Mouse (Mus musculus) midbrain, embryonic 12.5 days (tissue): ENCODE results near the gene Gcnt3. TPM values are rescaled to one million over a fixed set of nuclear protein-coding genes. Genes with fewer than 3 reads are reported as not detected.
A peak's percentile ranks its signal among the peaks of the same experiment; 100 is the strongest.

Experiments
- ATAC-seq: fragments of 200-750 bp; cut with Nextera tagmentation; 2 replicates; pipeline ENCODE4 v1.8.0; 2017; ENCODE audit warnings: low read depth, moderate TSS enrichment, moderate library complexity; ENCODE audit not compliant: low FRiP score
- H3K27ac ChIP-seq: fragments of 300-500 bp; sonication (generic); replicated peaks from 2 replicates; pipeline ENCODE4 v1.5.1; 2016; ENCODE audit warnings: mild to moderate bottlenecking
- H3K27me3 ChIP-seq: fragments of 300-500 bp; sonication (generic); 2 replicates; pipeline ENCODE4 v1.6.1; 2016; ENCODE audit warnings: mild to moderate bottlenecking
- H3K36me3 ChIP-seq: fragments of 300-500 bp; sonication (generic); 2 replicates; pipeline ENCODE4 v1.6.1; 2016
- H3K4me1 ChIP-seq: fragments of 300-500 bp; sonication (generic); 2 replicates; pipeline ENCODE4 v1.6.1; 2016
- H3K4me2 ChIP-seq: fragments of 300-500 bp; sonication (generic); replicated peaks from 2 replicates; pipeline ENCODE4 v1.6.1; 2016; ENCODE audit warnings: mild to moderate bottlenecking, moderate library complexity
- H3K4me3 ChIP-seq: fragments of 300-500 bp; sonication (generic); 2 replicates; pipeline ENCODE4 v1.5.1; 2016; ENCODE audit warnings: mild to moderate bottlenecking
- H3K9ac ChIP-seq: fragments of 300-500 bp; sonication (generic); replicated peaks from 2 replicates; pipeline ENCODE4 v1.6.1; 2016; ENCODE audit warnings: mild to moderate bottlenecking, moderate library complexity
- H3K9me3 ChIP-seq: fragments of 300-500 bp; sonication (generic); 2 replicates; pipeline ENCODE4 v1.6.1; 2016; ENCODE audit warnings: mild to moderate bottlenecking
- WGBS: fragments of 180-500 bp; shearing (Covaris S2); methylation state at CpG from one replicate; pipeline ENCODE4 v1.1.7; 2016; 5-methylcytosine and 5-hydroxymethylcytosine counted together
- polyA plus RNA-seq: library from polyadenylated mRNA; unstranded; fragments of >200 nt; fragmentation: Nextera tagmentation; extraction: Ambion mirVana; gene quantifications from 2 replicates; pipeline ENCODE4 v1.2.1, GENCODE M21; 2016

Gene Gcnt3
- polyA plus RNA-seq, 1 experiment from 2014 or later = not detected

GRCm38 (mm10) chr9:70015632-70016031, 22.3 kb downstream of the Gcnt3 start:
- Histone ChIP-seq H3K27me3 (no peaks in the 10 kb centered on the region), H3K9ac (no peak overlapping the region), H3K4me1 (peaks cover 10% of the 10 kb centered on the region), H3K4me3 (no peak overlapping the region), H3K27ac (no peak overlapping the region), H3K36me3 (peaks cover 19% of the 10 kb centered on the region), H3K4me2 (no peak overlapping the region), H3K9me3 (no peaks in the 10 kb centered on the region)
- no peak for ATAC-seq
- WGBS = 98% methylated on average over 2 of the region's 2 CpGs

GRCm38 (mm10) chr9:70012408-70012901, 25.4 kb downstream of the Gcnt3 start, which contains the start of gene Gtf2a2:
Gene Gtf2a2, plus strand, starts transcription at chr9:70012550.
- 1% methylated on average over 49 of the region's 57 CpGs for WGBS
- H3K4me3 ChIP-seq = peak within 1 kb of the TSS; percentile 92
- H3K36me3 ChIP-seq = peaks cover 38% of the 10 kb centered on the region

GRCm38 (mm10) chr9:70011537-70012407, 26.1 kb downstream of the Gcnt3 start:
- H3K36me3 ChIP-seq = peaks cover 39% of the 10 kb centered on the region
- peaks cover 10% of the 10 kb centered on the region for H3K4me1 ChIP-seq
- no peaks in the 10 kb centered on the region for H3K9me3 ChIP-seq
- no peaks in the 10 kb centered on the region for H3K27me3 ChIP-seq
- ATAC-seq = peak; percentile 16; the same call in 1 of the 2 replicates
- peak overlapping the region; percentile 71 for H3K4me2 ChIP-seq
- peak overlapping the region; percentile 89 for H3K27ac ChIP-seq
- 64% methylated on average over 14 of the region's 14 CpGs for WGBS
- peak overlapping the region; percentile 92 for H3K4me3 ChIP-seq
- H3K9ac ChIP-seq = peak overlapping the region; percentile 93; the same call in 1 of the 2 replicates

More at GRCm38 (mm10) chr9:70012408-70012901, 25.4 kb downstream of the Gcnt3 start, which contains the start of gene Gtf2a2:
- Histone ChIP-seq H3K4me1 (peaks cover 10% of the 10 kb centered on the region), H3K27ac (peak within 1 kb of the TSS; percentile 89), H3K9ac (peak within 1 kb of the TSS; percentile 93), H3K9me3 (no peaks in the 10 kb centered on the region), H3K27me3 (no peaks in the 10 kb centered on the region), H3K4me2 (peak within 1 kb of the TSS; percentile 71)
- peak; percentile 99 for ATAC-seq

GRCm38 (mm10) chr9:70010781-70011473, 27.0 kb downstream of the Gcnt3 start:
- Histone ChIP-seq H3K9ac (no peak overlapping the region), H3K4me1 (peaks cover 10% of the 10 kb centered on the region), H3K27ac (no peak overlapping the region), H3K4me3 (no peak overlapping the region), H3K27me3 (no peaks in the 10 kb centered on the region), H3K9me3 (no peaks in the 10 kb centered on the region), H3K36me3 (peaks cover 38% of the 10 kb centered on the region), H3K4me2 (no peak overlapping the region)
- ATAC-seq = no peak
- 96% methylated on average over 5 of the region's 5 CpGs for WGBS

- H3K9me3 ChIP-seq = no peaks in the 10 kb centered on the region
- H3K27ac ChIP-seq = no peak overlapping the region
- H3K4me1 ChIP-seq = peaks cover 10% of the 10 kb centered on the region
- no peak overlapping the region for H3K4me3 ChIP-seq
- H3K36me3 ChIP-seq = peaks cover 41% of the 10 kb centered on the region
- H3K27me3 ChIP-seq = no peaks in the 10 kb centered on the region
- no peak for ATAC-seq
- 90% methylated on average over 8 of the region's 8 CpGs for WGBS
- no peak overlapping the region for H3K9ac ChIP-seq
- H3K4me2 ChIP-seq = no peak overlapping the region
These were observed 28.1 kb downstream of the Gcnt3 start for GRCm38 (mm10) chr9:70009754-70010304.

- no peak for ATAC-seq
- WGBS = 90% methylated on average over 14 of the region's 14 CpGs
These were observed 30.2 kb downstream of the Gcnt3 start for GRCm38 (mm10) chr9:70007506-70008248.

GRCm38 (mm10) chr9:70006984-70007383, 30.9 kb downstream of the Gcnt3 start:
- no peak for ATAC-seq
- no peak overlapping the region for H3K27ac ChIP-seq
- H3K36me3 ChIP-seq = peaks cover 68% of the 10 kb centered on the region
- H3K4me3 ChIP-seq = no peak overlapping the region
- no peaks in the 10 kb centered on the region for H3K9me3 ChIP-seq
- no peak overlapping the region for H3K4me2 ChIP-seq
- H3K9ac ChIP-seq = no peak overlapping the region
- no peaks in the 10 kb centered on the region for H3K27me3 ChIP-seq
- H3K4me1 ChIP-seq = no peaks in the 10 kb centered on the region
- WGBS = 93% methylated on average over 5 of the region's 5 CpGs

More at GRCm38 (mm10) chr9:70007506-70008248, 30.2 kb downstream of the Gcnt3 start:
- Histone ChIP-seq H3K4me3 (no peak overlapping the region), H3K4me2 (no peak overlapping the region), H3K27me3 (no peaks in the 10 kb centered on the region), H3K9ac (no peak overlapping the region), H3K4me1 (no peaks in the 10 kb centered on the region), H3K9me3 (no peaks in the 10 kb centered on the region), H3K36me3 (peaks cover 61% of the 10 kb centered on the region), H3K27ac (no peak overlapping the region)

- H3K4me3 ChIP-seq = no peak overlapping the region
- no peak overlapping the region for H3K27ac ChIP-seq
- peaks cover 82% of the 10 kb centered on the region for H3K36me3 ChIP-seq
- H3K4me1 ChIP-seq = no peaks in the 10 kb centered on the region
- ATAC-seq = no peak
- 90% methylated on average over 10 of the region's 10 CpGs for WGBS
- no peaks in the 10 kb centered on the region for H3K9me3 ChIP-seq
- no peak overlapping the region for H3K4me2 ChIP-seq
- no peak overlapping the region for H3K9ac ChIP-seq
- H3K27me3 ChIP-seq = no peaks in the 10 kb centered on the region
These were observed 34.4 kb downstream of the Gcnt3 start for GRCm38 (mm10) chr9:70003516-70003915.

GRCm38 (mm10) chr9:69999318-69999717, 38.6 kb downstream of the Gcnt3 start:
- peaks cover 89% of the 10 kb centered on the region for H3K36me3 ChIP-seq
- no peak overlapping the region for H3K4me3 ChIP-seq
- H3K27me3 ChIP-seq = no peaks in the 10 kb centered on the region
- no peaks in the 10 kb centered on the region for H3K4me1 ChIP-seq
- H3K4me2 ChIP-seq = no peak overlapping the region
- 76% methylated on average over 1 of the region's 1 CpGs for WGBS
- H3K9ac ChIP-seq = no peak overlapping the region
- no peaks in the 10 kb centered on the region for H3K9me3 ChIP-seq
- ATAC-seq = no peak
- no peak overlapping the region for H3K27ac ChIP-seq

- Histone ChIP-seq H3K36me3 (peaks cover 54% of the 10 kb centered on the region), H3K4me3 (no peak overlapping the region), H3K4me2 (no peak overlapping the region), H3K9ac (no peak overlapping the region), H3K27ac (no peak overlapping the region), H3K27me3 (no peaks in the 10 kb centered on the region), H3K4me1 (peaks cover 20% of the 10 kb centered on the region), H3K9me3 (no peaks in the 10 kb centered on the region)
- 96% methylated on average over 5 of the region's 5 CpGs for WGBS
- ATAC-seq = no peak
These were observed 43.3 kb downstream of the Gcnt3 start for GRCm38 (mm10) chr9:69994547-69994946.

GRCm38 (mm10) chr9:69993479-69993878, 44.4 kb downstream of the Gcnt3 start:
- Histone ChIP-seq H3K36me3 (peaks cover 43% of the 10 kb centered on the region), H3K9me3 (no peaks in the 10 kb centered on the region), H3K4me1 (peaks cover 23% of the 10 kb centered on the region), H3K27ac (no peak overlapping the region), H3K27me3 (no peaks in the 10 kb centered on the region), H3K9ac (no peak overlapping the region), H3K4me3 (no peak overlapping the region), H3K4me2 (no peak overlapping the region)
- no peak for ATAC-seq
- 89% methylated on average over 1 of the region's 1 CpGs for WGBS
